Mouse (Mus musculus): Measurements from ENCODE around the gene Gm5861. TPM values are rescaled to one million over a fixed set of nuclear protein-coding genes. Genes with fewer than 3 reads are reported as not detected.
"Not testable (repeated sequence)": the region's sequence is repeated elsewhere in the genome, so short reads cannot be mapped to it uniquely, and the experiment has no call there.

The Gm5861 gene
- 0.30 and 1.1 TPM in 2 replicates for total RNA-seq (2012; rRNA removed)
- 0.70 TPM in 1 of 2 replicates, not detected in the other for total RNA-seq (2014; rRNA removed)
- polyA plus RNA-seq (2012; ENCODE audit: insufficient read length, low read depth) = 0.73 TPM in 1 of 2 replicates, not detected in the other

DNA sequence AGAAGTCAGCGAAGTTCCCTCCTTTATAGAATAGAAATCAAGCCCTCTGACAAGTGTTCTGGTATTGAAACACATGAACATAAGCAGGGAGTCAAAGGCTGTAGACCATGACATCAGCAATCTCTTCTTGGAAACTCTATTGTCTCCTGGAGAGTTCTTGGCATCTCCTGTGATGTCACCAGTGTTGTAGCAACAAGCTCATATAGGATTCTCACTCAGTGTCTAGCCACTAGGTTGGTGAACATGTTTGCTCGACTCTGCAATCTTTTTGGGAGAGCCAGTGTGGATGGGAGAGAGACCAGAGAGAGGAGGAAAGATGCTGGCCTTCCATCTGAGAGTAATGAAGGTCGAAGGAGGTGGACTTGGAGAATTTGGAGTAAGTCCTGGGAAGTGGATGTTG lies at the start of gene Gm5861:
Gene Gm5861 (plus strand): TSS at position 301 of the 400 bp plus-strand sequence.
- H3K79me2 ChIP-seq (replicated peaks; ENCODE audit: control insufficient read depth, extremely low read depth, insufficient read depth, poor library complexity, severe bottlenecking); H3K36me3 ChIP-seq (replicated peaks in 1 of 2; ENCODE audit: control insufficient read depth in 1 of 2, insufficient read depth in 1 of 2, low read length in 1 of 2); H3K9ac ChIP-seq (ENCODE audit: insufficient read depth, low read depth); H3K4me2 ChIP-seq (ENCODE audit: insufficient read depth, low read depth, poor library complexity, severe bottlenecking); H3K4me1 ChIP-seq (ENCODE audit: control insufficient read depth in 1 of 2, insufficient read depth in 2 of 2); H3K27ac ChIP-seq (ENCODE audit: insufficient read depth, low read depth); H3K4me3 ChIP-seq (replicated peaks in 1 of 3; ENCODE audit: low read depth in 2 of 3, low read length in 2 of 3, poor library complexity in 1 of 3); H3K27me3 ChIP-seq (replicated peaks); in situ Hi-C loops (cut with MboI; ENCODE audit: low pct_ligation_motif_present, low pct_unique_long_range_greater_than_20kb, low sequenced_read_pairs); H3K9me3 ChIP-seq (replicated peaks; ENCODE audit: low read length); dilution Hi-C loops (cut with MboI; ENCODE audit: extremely low pct_ligation_motif_present, extremely low pct_unique_long_range_greater_than_20kb, low sequenced_read_pairs); DNase-seq (ENCODE audit: extremely low read depth): not testable (repeated sequence)

DNA sequence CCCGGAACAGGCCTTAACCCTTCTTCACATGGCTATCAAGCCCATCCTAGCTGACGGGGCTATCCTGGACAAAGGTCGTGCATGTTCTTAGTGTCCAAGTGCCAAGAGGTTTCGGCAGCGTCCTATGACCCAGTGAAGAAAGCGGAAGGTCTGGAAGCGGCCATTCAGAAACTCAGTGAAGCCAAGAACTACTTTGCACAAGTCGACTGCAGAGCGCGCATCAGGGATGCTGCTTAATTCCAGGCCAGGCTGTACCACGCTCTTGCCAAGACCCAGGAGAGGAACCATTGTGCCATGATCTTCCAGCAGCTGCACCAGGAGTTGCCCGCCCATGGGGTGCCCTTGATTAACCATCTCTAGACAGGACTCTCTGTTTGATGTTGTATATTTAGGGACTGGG lies 44.8 kb upstream of the Gm5861 start:
- dilution Hi-C loops (cut with MboI; ENCODE audit: extremely low pct_ligation_motif_present, extremely low pct_unique_long_range_greater_than_20kb, low sequenced_read_pairs); H3K4me1 ChIP-seq (ENCODE audit: control insufficient read depth in 1 of 2, insufficient read depth in 2 of 2); H3K9ac ChIP-seq (ENCODE audit: insufficient read depth, low read depth); H3K27ac ChIP-seq (ENCODE audit: insufficient read depth, low read depth); H3K79me2 ChIP-seq (replicated peaks; ENCODE audit: control insufficient read depth, extremely low read depth, insufficient read depth, poor library complexity, severe bottlenecking); H3K36me3 ChIP-seq (replicated peaks in 1 of 2; ENCODE audit: control insufficient read depth in 1 of 2, insufficient read depth in 1 of 2, low read length in 1 of 2); H3K4me2 ChIP-seq (ENCODE audit: insufficient read depth, low read depth, poor library complexity, severe bottlenecking); DNase-seq (ENCODE audit: extremely low read depth); H3K27me3 ChIP-seq (replicated peaks); H3K9me3 ChIP-seq (replicated peaks; ENCODE audit: low read length); in situ Hi-C loops (cut with MboI; ENCODE audit: low pct_ligation_motif_present, low pct_unique_long_range_greater_than_20kb, low sequenced_read_pairs); H3K4me3 ChIP-seq (replicated peaks in 1 of 3; ENCODE audit: low read depth in 2 of 3, low read length in 2 of 3, poor library complexity in 1 of 3): not testable (repeated sequence)

Other genes with a start within 250 kb of the Gm5861 start
- gene Gm8871, start 235.3 kb upstream of the Gm5861 start, total RNA-seq (2012; rRNA removed) = 0.38 and 2.6 TPM in 2 replicates
- gene Gm8871, start 235.3 kb upstream of the Gm5861 start, total RNA-seq (2014; rRNA removed) = 0.41 TPM in 1 of 2 replicates, not detected in the other
- gene Gm8871, start 235.3 kb upstream of the Gm5861 start, polyA plus RNA-seq (2012; ENCODE audit: insufficient read length, low read depth) = not detected in 2 replicates
- 0.64 and 0.71 TPM in 2 replicates for gene Gm8857, start 235.3 kb upstream of the Gm5861 start, total RNA-seq (2012; rRNA removed)
- gene Gm8857, start 235.3 kb upstream of the Gm5861 start, total RNA-seq (2014; rRNA removed) = 0.26 and 0.73 TPM in 2 replicates
- 0.27 and 0.30 TPM in 2 replicates for gene Gm8857, start 235.3 kb upstream of the Gm5861 start, polyA plus RNA-seq (2012; ENCODE audit: insufficient read length, low read depth)
- gene Gm8879, start 55.4 kb upstream of the Gm5861 start, total RNA-seq (2012; rRNA removed) = 0.72 and 1.7 TPM in 2 replicates
- 0.47 TPM in 1 of 2 replicates, not detected in the other for gene Gm8879, start 55.4 kb upstream of the Gm5861 start, total RNA-seq (2014; rRNA removed)
- 0.33 and 0.76 TPM in 2 replicates for gene Gm8879, start 55.4 kb upstream of the Gm5861 start, polyA plus RNA-seq (2012; ENCODE audit: insufficient read length, low read depth)
- gene Gm8890, start 73.0 kb downstream of the Gm5861 start, total RNA-seq (2012; rRNA removed) = 0.76 and 2.1 TPM in 2 replicates
- not detected in 2 replicates for gene Gm8890, start 73.0 kb downstream of the Gm5861 start, total RNA-seq (2014; rRNA removed)
- gene Gm8890, start 73.0 kb downstream of the Gm5861 start, polyA plus RNA-seq (2012; ENCODE audit: insufficient read length, low read depth) = 0.97 TPM in 1 of 2 replicates, not detected in the other
- gene Speer1, start 158.4 kb downstream of the Gm5861 start, total RNA-seq (2012; rRNA removed) = 0.76 and 1.5 TPM in 2 replicates
- gene Speer1, start 158.4 kb downstream of the Gm5861 start, total RNA-seq (2014; rRNA removed) = not detected in 2 replicates
- gene Speer1, start 158.4 kb downstream of the Gm5861 start, polyA plus RNA-seq (2012; ENCODE audit: insufficient read length, low read depth) = not detected in 2 replicates
- gene Gm8897, start 233.3 kb downstream of the Gm5861 start, total RNA-seq (2012; rRNA removed) = 1.4 and 4.6 TPM in 2 replicates
- not detected in 2 replicates for gene Gm8897, start 233.3 kb downstream of the Gm5861 start, total RNA-seq (2014; rRNA removed)
- 1.1 TPM in 1 of 2 replicates, not detected in the other for gene Gm8897, start 233.3 kb downstream of the Gm5861 start, polyA plus RNA-seq (2012; ENCODE audit: insufficient read length, low read depth)

All from CH12.LX (cell line).